9 mouse cellular contexts compared by ENCODE assay signal in the genomic region with DNA sequence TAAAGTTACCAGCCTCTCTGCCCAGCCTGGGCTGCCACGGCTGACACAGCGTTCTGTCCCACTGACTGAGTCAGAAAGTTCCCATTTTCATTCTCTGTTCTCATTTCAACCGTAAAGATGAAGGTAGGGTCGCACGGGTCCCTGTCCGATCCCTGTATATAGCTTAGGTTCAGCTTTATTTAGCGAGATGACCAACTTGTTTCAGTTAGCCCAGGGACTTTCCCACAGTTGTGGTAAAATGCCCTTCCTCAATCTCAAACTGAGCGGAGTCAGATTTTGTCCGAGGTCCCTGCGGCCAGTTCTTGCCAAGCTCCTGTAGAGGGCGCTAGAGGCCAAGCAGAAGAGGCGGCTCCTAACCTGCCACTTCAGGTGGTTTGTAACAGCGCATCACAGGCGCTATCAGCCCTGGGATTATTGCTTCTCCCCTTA. TPM values are rescaled to one million over a fixed set of nuclear protein-coding genes. Genes with fewer than 3 reads are reported as not detected.
DNase-seq lines count a peak whose midpoint lies in the region; ATAC-seq lines count a peak whose summit lies in the region.
"Had no signal": no experiment of that assay in that cellular context is flagged by ENCODE, and none has a peak within 500 bp of the region (broad histone marks: within the 10 kb centered on the region; RNA-seq: fewer than 3 reads in every experiment).

No protein-coding gene starts in this region.

- H3K4me2 ChIP-seq in forebrain, embryonic 11.5 days (ENCODE audit: low read depth, low read length, severe bottlenecking): no peak overlapping the region
- H3K4me2 ChIP-seq in forebrain, embryonic 16.5 days (ENCODE audit: low read length): no peak overlapping the region

- no peaks in the 10 kb centered on the region for H3K79me2 ChIP-seq in macrophage (ENCODE audit: inconsistent target)

- H3K9ac ChIP-seq in forebrain, embryonic 11.5 days (ENCODE audit: low read length): no peak overlapping the region
- no peak overlapping the region for H3K9ac ChIP-seq in forebrain, embryonic 16.5 days (replicated peaks; ENCODE audit: low read depth, low read length)

- 28% methylated on average over 14 of the region's 14 CpGs for WGBS in forebrain, embryonic 11.5 days
- WGBS in forebrain, embryonic 16.5 days: 22% methylated on average over 14 of the region's 14 CpGs
- WGBS in macrophage (ENCODE audit: missing documents): 3% methylated on average over 14 of the region's 14 CpGs

- no peaks in the 10 kb centered on the region for H3K27me3 ChIP-seq in forebrain, embryonic 11.5 days (ENCODE audit: control insufficient read depth, insufficient read depth, low read length)
- H3K27me3 ChIP-seq in forebrain, embryonic 16.5 days (replicated peaks; ENCODE audit: control insufficient read depth, insufficient read depth, low read length): no peaks in the 10 kb centered on the region

- H3K4me1 ChIP-seq in forebrain, embryonic 11.5 days (replicated peaks; ENCODE audit: control insufficient read depth, insufficient read depth, low read length): no peaks in the 10 kb centered on the region
- no peaks in the 10 kb centered on the region for H3K4me1 ChIP-seq in forebrain, embryonic 16.5 days (replicated peaks; ENCODE audit: control insufficient read depth, insufficient read depth, low read length)

- ATAC-seq in forebrain, embryonic 11.5 days (replicated peaks; ENCODE audit: low FRiP score): no peak
- no peak for ATAC-seq in forebrain, embryonic 16.5 days

- H3K27ac ChIP-seq in forebrain, embryonic 11.5 days (ENCODE audit: low read depth, low read length): no peak overlapping the region
- no peak overlapping the region for H3K27ac ChIP-seq in forebrain, embryonic 16.5 days (ENCODE audit: low read length)
- no peak overlapping the region for H3K27ac ChIP-seq in macrophage

- no peaks in the 10 kb centered on the region for H3K36me3 ChIP-seq in forebrain, embryonic 11.5 days (ENCODE audit: control insufficient read depth, insufficient read depth, low read length)
- no peaks in the 10 kb centered on the region for H3K36me3 ChIP-seq in forebrain, embryonic 16.5 days (ENCODE audit: control insufficient read depth, insufficient read depth)
- no peaks in the 10 kb centered on the region for H3K36me3 ChIP-seq in macrophage (ENCODE audit: inconsistent target)

- H3K4me3 ChIP-seq in forebrain, embryonic 11.5 days (ENCODE audit: low read depth, low read length): no peak overlapping the region
- no peak overlapping the region for H3K4me3 ChIP-seq in forebrain, embryonic 16.5 days (replicated peaks; ENCODE audit: low read length)
- H3K4me3 ChIP-seq in macrophage (ENCODE audit: inconsistent target): peak overlapping the region; percentile 16; the same call in 1 of the 2 replicates

- DNase-seq in forebrain, embryonic 11.5 days (ENCODE audit: low spot score): peak; percentile 74
- peak; percentile 38 to 42 for DNase-seq in urinary bladder, adult 18-20 months (ENCODE audit: low spot score in 2 of 2)
- no peak for DNase-seq in urinary bladder, postnatal 10 days (ENCODE audit: low spot score)
- peak; percentile 73 for DNase-seq in embryo, embryonic 10.5 days (ENCODE audit: low spot score)
- peak; percentile 61 for DNase-seq in kidney, adult 9 months
- DNase-seq in spleen, postnatal 14 days (ENCODE audit: low spot score in 2 of 2): peak; percentile 40 to 66

- no peaks in the 10 kb centered on the region for H3K9me3 ChIP-seq in forebrain, embryonic 11.5 days (ENCODE audit: control insufficient read depth, low read length)
- no peaks in the 10 kb centered on the region for H3K9me3 ChIP-seq in forebrain, embryonic 16.5 days (ENCODE audit: control insufficient read depth, low read length)

RNA-seq across cellular contexts. Expression of gene Ccr7, which starts 34.3 kb away (rescaled TPM):
- 0.31 TPM in 1 of 2 replicates, not detected in the other for polyA plus RNA-seq in forebrain, embryonic 11.5 days (2014; fragmentation: Nextera tagmentation; extraction: Ambion mirVana)
- polyA plus RNA-seq in forebrain, embryonic 16.5 days (2015; fragmentation: Nextera tagmentation; extraction: Ambion mirVana): 0.16 TPM in 1 of 2 replicates, not detected in the other
- 1 to 10 TPM in 1 of 26 experiments, under 1 TPM in 15, not detected in 10; 0.29 to 1.2 (median 0.64) TPM for total RNA-seq in macrophage (2018; cell fraction: chromatin; rRNA removed)
- total RNA-seq in macrophage (2018; cell fraction: cytosol; rRNA removed): 1 to 10 TPM; 1.2 to 4.6 (median 2.9) TPM
- 1 to 10 TPM in 25 of 26 experiments, under 1 TPM in 1; 0.89 to 7.9 (median 3.2) TPM for total RNA-seq in macrophage (2018; cell fraction: nucleus; rRNA removed)
- 0.98 to 2.3 TPM (median 1.1 TPM) in 3 replicates for polyA plus RNA-seq in macrophage (2018)
- total RNA-seq: layer of hippocampus, adult 18-20 months had no signal

RNA-seq across cellular contexts. Expression of gene Smarce1, which starts 41.6 kb away (rescaled TPM):
- 203 and 209 TPM in 2 replicates for polyA plus RNA-seq in forebrain, embryonic 11.5 days (2014; fragmentation: Nextera tagmentation; extraction: Ambion mirVana)
- 351 and 398 TPM in 2 replicates for polyA plus RNA-seq in forebrain, embryonic 16.5 days (2015; fragmentation: Nextera tagmentation; extraction: Ambion mirVana)
- total RNA-seq in macrophage (2018; cell fraction: chromatin; rRNA removed): 100 to 1,000 TPM in 24 of 26 experiments, 10 to 100 TPM in 2; 69.5 to 224 (median 138) TPM
- total RNA-seq in macrophage (2018; cell fraction: cytosol; rRNA removed): 10 to 100 TPM; 44.9 to 77.8 (median 52.9) TPM
- 100 to 1,000 TPM in 7 of 26 experiments, 10 to 100 TPM in 19; 55.6 to 141 (median 83.6) TPM for total RNA-seq in macrophage (2018; cell fraction: nucleus; rRNA removed)
- polyA plus RNA-seq in macrophage (2018): 54.8 to 118 TPM (median 76.8 TPM) in 3 replicates

RNA-seq across cellular contexts. Expression of gene Krt222, which starts 54.7 kb away (rescaled TPM):
- 0.29 and 0.59 TPM in 2 replicates for polyA plus RNA-seq in forebrain, embryonic 11.5 days (2014; fragmentation: Nextera tagmentation; extraction: Ambion mirVana)
- 2.6 and 3.9 TPM in 2 replicates for polyA plus RNA-seq in forebrain, embryonic 16.5 days (2015; fragmentation: Nextera tagmentation; extraction: Ambion mirVana)
- total RNA-seq in macrophage (2018; cell fraction: chromatin; rRNA removed): under 1 TPM in 2 of 26 experiments, not detected in 24; 0.58 to 0.95 TPM
- under 1 TPM in 13 of 26 experiments, not detected in 13; 0.03 to 0.53 (median 0.16) TPM for total RNA-seq in macrophage (2018; cell fraction: cytosol; rRNA removed)
- total RNA-seq in macrophage (2018; cell fraction: nucleus; rRNA removed): 1 to 10 TPM in 1 of 26 experiments, under 1 TPM in 3, not detected in 22; 0.29 to 1.1 (median 0.49) TPM
- not detected in 3 replicates for polyA plus RNA-seq in macrophage (2018)
